28 mouse cellular contexts compared by ENCODE assay signal in genomic region chr1:128781311-128781710, GRCm38 (mm10).
A peak's percentile ranks its signal among the peaks of the same experiment; 100 is the strongest.
DNase-seq lines count a peak whose midpoint lies in the region; ATAC-seq and TF ChIP-seq lines count a peak whose summit lies in the region.
"Had no signal": no experiment of that assay in that cellular context is flagged by ENCODE, and none has a peak within 500 bp of the region (broad histone marks: within the 10 kb centered on the region; RNA-seq: fewer than 3 reads in every experiment).

No protein-coding gene starts in this region.

- peak; percentile 43 to 64 for DNase-seq in layer of hippocampus, adult 18-20 months (ENCODE audit: low spot score in 2 of 2)
- DNase-seq in layer of hippocampus, postnatal 10 days (ENCODE audit: low spot score in 2 of 2) = no peak
- DNase-seq in lung, embryonic 14.5 days = no peak
- no peak for DNase-seq in lung, postnatal 36 days
- DNase-seq in stomach, postnatal 0 days (ENCODE audit: low spot score) = no peak
- DNase-seq: adrenal gland, postnatal 25 days; B cell, adult 2 months; cerebellum, adult 18-20 months; heart, postnatal 14 days; kidney, adult 11 months; kidney, postnatal 14 days; lung, adult 2 months; lung, postnatal 14 days; spleen, adult 18-20 months; thymus, adult 18-20 months; thymus, postnatal 25 days had no signal

- 65% methylated on average over 4 of the region's 4 CpGs for WGBS in lung, embryonic 14.5 days
- WGBS in stomach, embryonic 15.5 days = 63% methylated on average over 4 of the region's 4 CpGs
- WGBS in stomach, postnatal 0 days = 54% methylated on average over 4 of the region's 4 CpGs
- 72% methylated on average over 4 of the region's 4 CpGs for WGBS in liver, embryonic 12.5 days (ENCODE audit: insufficient replicate concordance)

- H3K27me3 ChIP-seq in lung, embryonic 14.5 days (ENCODE audit: insufficient read depth, low read length) = no peaks in the 10 kb centered on the region
- H3K27me3 ChIP-seq in stomach, embryonic 15.5 days (replicated peaks) = no peaks in the 10 kb centered on the region
- no peaks in the 10 kb centered on the region for H3K27me3 ChIP-seq in stomach, postnatal 0 days (ENCODE audit: control insufficient read depth, insufficient read depth, low read length)
- no peaks in the 10 kb centered on the region for H3K27me3 ChIP-seq in liver, embryonic 12.5 days (replicated peaks)
- H3K27me3 ChIP-seq: forebrain, embryonic 13.5 days; hindbrain, embryonic 15.5 days; limb, embryonic 15.5 days; midbrain, embryonic 12.5 days; neural tube, embryonic 13.5 days had no signal

- no peaks in the 10 kb centered on the region for H3K9me3 ChIP-seq in lung, embryonic 14.5 days (ENCODE audit: low read depth, low read length)
- H3K9me3 ChIP-seq in stomach, embryonic 15.5 days = no peaks in the 10 kb centered on the region
- no peaks in the 10 kb centered on the region for H3K9me3 ChIP-seq in stomach, postnatal 0 days (ENCODE audit: control insufficient read depth, low read length)
- H3K9me3 ChIP-seq in liver, embryonic 12.5 days (replicated peaks) = no peaks in the 10 kb centered on the region
- H3K9me3 ChIP-seq: forebrain, embryonic 13.5 days; hindbrain, embryonic 10.5 days; hindbrain, embryonic 15.5 days; limb, embryonic 10.5 days; limb, embryonic 15.5 days; midbrain, embryonic 12.5 days; neural tube, embryonic 13.5 days had no signal

- H3K4me3 ChIP-seq in lung, embryonic 14.5 days (ENCODE audit: low read depth, low read length) = no peak overlapping the region
- H3K4me3 ChIP-seq in stomach, embryonic 15.5 days (replicated peaks) = no peak overlapping the region
- no peak overlapping the region for H3K4me3 ChIP-seq in stomach, postnatal 0 days (ENCODE audit: low read depth, low read length)
- H3K4me3 ChIP-seq in liver, embryonic 12.5 days = no peak overlapping the region
- H3K4me3 ChIP-seq: erythroblast, embryonic 14.5 days; forebrain, embryonic 13.5 days; hindbrain, embryonic 10.5 days; hindbrain, embryonic 15.5 days; limb, embryonic 10.5 days; limb, embryonic 15.5 days; midbrain, embryonic 12.5 days; neural tube, embryonic 13.5 days had no signal

- no peak overlapping the region for H3K4me2 ChIP-seq in lung, embryonic 14.5 days
- no peak overlapping the region for H3K4me2 ChIP-seq in stomach, embryonic 15.5 days
- no peak overlapping the region for H3K4me2 ChIP-seq in stomach, postnatal 0 days (replicated peaks; ENCODE audit: low read depth)
- no peak overlapping the region for H3K4me2 ChIP-seq in liver, embryonic 12.5 days
- H3K4me2 ChIP-seq: forebrain, embryonic 13.5 days; hindbrain, embryonic 15.5 days; limb, embryonic 15.5 days; midbrain, embryonic 12.5 days; neural tube, embryonic 13.5 days had no signal

- ATAC-seq in lung, embryonic 14.5 days (ENCODE audit: insufficient read depth) = no peak
- ATAC-seq in stomach, embryonic 15.5 days (ENCODE audit: insufficient read depth, low FRiP score, low read depth) = no peak
- ATAC-seq in stomach, postnatal 0 days (ENCODE audit: low FRiP score, low TSS enrichment) = no peak
- no peak for ATAC-seq in liver, embryonic 12.5 days
- ATAC-seq: forebrain, embryonic 13.5 days; inflammation-experienced regulatory T-cells, adult 6 months had no signal

- no peaks in the 10 kb centered on the region for H3K4me1 ChIP-seq in lung, embryonic 14.5 days (ENCODE audit: insufficient read depth)
- no peaks in the 10 kb centered on the region for H3K4me1 ChIP-seq in stomach, embryonic 15.5 days
- H3K4me1 ChIP-seq in stomach, postnatal 0 days (replicated peaks; ENCODE audit: control insufficient read depth, insufficient read depth) = no peaks in the 10 kb centered on the region
- H3K4me1 ChIP-seq in liver, embryonic 12.5 days = no peaks in the 10 kb centered on the region
- H3K4me1 ChIP-seq: forebrain, embryonic 13.5 days; hindbrain, embryonic 10.5 days; hindbrain, embryonic 15.5 days; limb, embryonic 10.5 days; limb, embryonic 15.5 days; midbrain, embryonic 12.5 days; neural tube, embryonic 13.5 days had no signal

- H3K27ac ChIP-seq in lung, embryonic 14.5 days (ENCODE audit: low read depth) = 0 out of 2 replicates have a peak overlapping the region, but pooled peaks have one; percentile 3
- H3K27ac ChIP-seq in stomach, embryonic 15.5 days = peak overlapping the region; percentile 26; the same call in 1 of the 2 replicates
- no peak overlapping the region for H3K27ac ChIP-seq in stomach, postnatal 0 days (replicated peaks)
- H3K27ac ChIP-seq in liver, embryonic 12.5 days = no peak overlapping the region
- H3K27ac ChIP-seq: forebrain, embryonic 13.5 days; hindbrain, embryonic 10.5 days; hindbrain, embryonic 15.5 days; limb, embryonic 10.5 days; limb, embryonic 15.5 days; liver, embryonic 14.5 days; midbrain, embryonic 12.5 days; neural tube, embryonic 13.5 days had no signal

- no peak overlapping the region for H3K9ac ChIP-seq in lung, embryonic 14.5 days
- H3K9ac ChIP-seq in stomach, embryonic 15.5 days = no peak overlapping the region
- H3K9ac ChIP-seq in stomach, postnatal 0 days (ENCODE audit: low read length) = no peak overlapping the region
- H3K9ac ChIP-seq in liver, embryonic 12.5 days = no peak overlapping the region
- H3K9ac ChIP-seq: forebrain, embryonic 13.5 days; hindbrain, embryonic 15.5 days; limb, embryonic 15.5 days; liver, embryonic 14.5 days; midbrain, embryonic 12.5 days; neural tube, embryonic 13.5 days had no signal

- no peaks in the 10 kb centered on the region for H3K36me3 ChIP-seq in lung, embryonic 14.5 days (ENCODE audit: insufficient read depth)
- H3K36me3 ChIP-seq in stomach, embryonic 15.5 days = no peaks in the 10 kb centered on the region
- no peaks in the 10 kb centered on the region for H3K36me3 ChIP-seq in stomach, postnatal 0 days (ENCODE audit: control insufficient read depth, insufficient read depth, low read length)
- no peaks in the 10 kb centered on the region for H3K36me3 ChIP-seq in liver, embryonic 12.5 days
- H3K36me3 ChIP-seq: hindbrain, embryonic 10.5 days; hindbrain, embryonic 15.5 days; limb, embryonic 10.5 days; limb, embryonic 15.5 days; midbrain, embryonic 12.5 days; neural tube, embryonic 13.5 days had no signal

- TF ChIP-seq CTCF in lung, embryonic 14.5 days (IDR thresholded peaks at IDR 0.05; ENCODE audit: low read depth) = no peak
- no peak for TF ChIP-seq CTCF in stomach, postnatal 0 days (IDR thresholded peaks at IDR 0.05; ENCODE audit: low read depth)

- TF ChIP-seq EP300 in stomach, postnatal 0 days (optimal IDR thresholded peaks at IDR 0.05) = no peak

Comparison
In these comparisons a context has a peak if more than half of its experiments do, and no peak if none do; other contexts are left out.
1. DNase-seq: peak in layer of hippocampus, adult 18-20 months (2 of 2); none in layer of hippocampus, postnatal 10 days (0 of 2), lung, embryonic 14.5 days (single experiment), lung, postnatal 36 days (single experiment) and stomach, postnatal 0 days (single experiment).
2. H3K27ac ChIP-seq: peak in lung, embryonic 14.5 days (single experiment) and stomach, embryonic 15.5 days (single experiment); none in stomach, postnatal 0 days (single experiment) and liver, embryonic 12.5 days (single experiment).